Mouse (Mus musculus): ENCODE data around the gene Ccdc89. TPM values are rescaled to one million over a fixed set of nuclear protein-coding genes. Genes with fewer than 3 reads are reported as not detected.
A peak's percentile ranks its signal among the peaks of the same experiment; 100 is the strongest.

Ccdc89 gene
- polyA plus RNA-seq, 1 experiment from 2014 or later, result 1.5 TPM

- Histone ChIP-seq H3K4me2 (ENCODE audit: low read length) (no peak overlapping the region), H3K9ac (ENCODE audit: low read depth, low read length) (no peak overlapping the region), H3K4me3 (ENCODE audit: low read length) (no peak overlapping the region), H3K4me1 (ENCODE audit: control insufficient read depth, insufficient read depth, low read depth, low read length) (no peaks in the 10 kb centered on the region; the same call in 1 of the 2 replicates), H3K27me3 (replicated peaks; ENCODE audit: control insufficient read depth, insufficient read depth, low read length) (no peaks in the 10 kb centered on the region), H3K27ac (ENCODE audit: low read depth, low read length) (no peak overlapping the region), H3K36me3 (ENCODE audit: control insufficient read depth, insufficient read depth, low read length) (no peaks in the 10 kb centered on the region), H3K9me3 (ENCODE audit: control insufficient read depth, low read length) (no peaks in the 10 kb centered on the region)
- ATAC-seq, result no peak
- 95% methylated on average over 4 of the region's 4 CpGs for WGBS
Measured at GRCm38 (mm10) chr7:90440044-90440443, 13.7 kb downstream of the Ccdc89 start.

- Histone ChIP-seq H3K4me2 (ENCODE audit: low read length) (peak overlapping the region; percentile 66), H3K4me1 (ENCODE audit: control insufficient read depth, insufficient read depth, low read depth, low read length) (peaks cover 5% of the 10 kb centered on the region), H3K27me3 (replicated peaks; ENCODE audit: control insufficient read depth, insufficient read depth, low read length) (no peaks in the 10 kb centered on the region), H3K9ac (ENCODE audit: low read depth, low read length) (peak overlapping the region; percentile 60), H3K27ac (ENCODE audit: low read depth, low read length) (peak overlapping the region; percentile 99), H3K4me3 (ENCODE audit: low read length) (peak overlapping the region; percentile 98), H3K9me3 (ENCODE audit: control insufficient read depth, low read length) (no peaks in the 10 kb centered on the region), H3K36me3 (ENCODE audit: control insufficient read depth, insufficient read depth, low read length) (no peaks in the 10 kb centered on the region)
- WGBS, result 3% methylated on average over 4 of the region's 4 CpGs
- peak; percentile 9; the same call in 1 of the 2 replicates for ATAC-seq
Measured at GRCm38 (mm10) chr7:90442070-90442469, 15.7 kb downstream of the Ccdc89 start.

- Histone ChIP-seq H3K27ac (ENCODE audit: low read depth, low read length) (peak within 1 kb of the TSS; percentile 99), H3K36me3 (ENCODE audit: control insufficient read depth, insufficient read depth, low read length) (no peaks in the 10 kb centered on the region), H3K4me1 (ENCODE audit: control insufficient read depth, insufficient read depth, low read depth, low read length) (peaks cover 5% of the 10 kb centered on the region), H3K27me3 (replicated peaks; ENCODE audit: control insufficient read depth, insufficient read depth, low read length) (no peaks in the 10 kb centered on the region), H3K4me3 (ENCODE audit: low read length) (peak within 1 kb of the TSS; percentile 98), H3K9me3 (ENCODE audit: control insufficient read depth, low read length) (no peaks in the 10 kb centered on the region), H3K4me2 (ENCODE audit: low read length) (peak within 1 kb of the TSS; percentile 98), H3K9ac (ENCODE audit: low read depth, low read length) (peak within 1 kb of the TSS; percentile 99)
- under 1% methylated on average over 50 of the region's 54 CpGs for WGBS
- ATAC-seq, result peak; percentile 98
Measured at GRCm38 (mm10) chr7:90442518-90443080, 16.2 kb downstream of the Ccdc89 start, which contains the start of gene Crebzf. TSS of gene Crebzf (plus strand) at chr7:90442729.

GRCm38 (mm10) chr7:90443101-90444091 is 17.0 kb downstream of the Ccdc89 start:
- peak; percentile 68 for ATAC-seq
- Histone ChIP-seq H3K9me3 (ENCODE audit: control insufficient read depth, low read length) (no peaks in the 10 kb centered on the region), H3K27me3 (replicated peaks; ENCODE audit: control insufficient read depth, insufficient read depth, low read length) (no peaks in the 10 kb centered on the region), H3K4me1 (ENCODE audit: control insufficient read depth, insufficient read depth, low read depth, low read length) (peaks cover 5% of the 10 kb centered on the region), H3K4me2 (ENCODE audit: low read length) (peak overlapping the region; percentile 98), H3K4me3 (ENCODE audit: low read length) (peak overlapping the region; percentile 98), H3K36me3 (ENCODE audit: control insufficient read depth, insufficient read depth, low read length) (no peaks in the 10 kb centered on the region), H3K27ac (ENCODE audit: low read depth, low read length) (peak overlapping the region; percentile 99), H3K9ac (ENCODE audit: low read depth, low read length) (peak overlapping the region; percentile 99)
- under 1% methylated on average over 101 of the region's 123 CpGs for WGBS

GRCm38 (mm10) chr7:90444206-90444605 is 17.8 kb downstream of the Ccdc89 start:
- H3K4me1 ChIP-seq (ENCODE audit: control insufficient read depth, insufficient read depth, low read depth, low read length), result peaks cover 5% of the 10 kb centered on the region
- no peaks in the 10 kb centered on the region for H3K27me3 ChIP-seq (replicated peaks; ENCODE audit: control insufficient read depth, insufficient read depth, low read length)
- H3K36me3 ChIP-seq (ENCODE audit: control insufficient read depth, insufficient read depth, low read length), result peaks cover 2% of the 10 kb centered on the region; the same call in 1 of the 2 replicates
- peak overlapping the region; percentile 98 for H3K4me3 ChIP-seq (ENCODE audit: low read length)
- no peaks in the 10 kb centered on the region for H3K9me3 ChIP-seq (ENCODE audit: control insufficient read depth, low read length)
- peak overlapping the region; percentile 98 for H3K4me2 ChIP-seq (ENCODE audit: low read length)
- H3K27ac ChIP-seq (ENCODE audit: low read depth, low read length), result no peak overlapping the region
- ATAC-seq, result no peak
- WGBS, result 0% methylated on average over 6 of the region's 6 CpGs
- peak overlapping the region; percentile 99 for H3K9ac ChIP-seq (ENCODE audit: low read depth, low read length)

GRCm38 (mm10) chr7:90456149-90456844 is 29.9 kb downstream of the Ccdc89 start:
- peaks cover 10% of the 10 kb centered on the region for H3K4me1 ChIP-seq (ENCODE audit: control insufficient read depth, insufficient read depth, low read depth, low read length)
- no peak for ATAC-seq
- no peaks in the 10 kb centered on the region for H3K9me3 ChIP-seq (ENCODE audit: control insufficient read depth, low read length)
- peak overlapping the region; percentile 72 for H3K4me2 ChIP-seq (ENCODE audit: low read length)
- 33% methylated on average over 7 of the region's 7 CpGs for WGBS
- no peaks in the 10 kb centered on the region; the same call in 1 of the 2 replicates for H3K36me3 ChIP-seq (ENCODE audit: control insufficient read depth, insufficient read depth, low read length)
- H3K4me3 ChIP-seq (ENCODE audit: low read length), result peak overlapping the region; percentile 77
- peak overlapping the region; percentile 90 for H3K9ac ChIP-seq (ENCODE audit: low read depth, low read length)
- H3K27ac ChIP-seq (ENCODE audit: low read depth, low read length), result peak overlapping the region; percentile 96; the same call in 1 of the 2 replicates
- no peaks in the 10 kb centered on the region for H3K27me3 ChIP-seq (replicated peaks; ENCODE audit: control insufficient read depth, insufficient read depth, low read length)

GRCm38 (mm10) chr7:90456845-90457468 is 30.6 kb downstream of the Ccdc89 start, which contains the start of gene Tmem126a:
TSS of gene Tmem126a (minus strand) at chr7:90457229.
- no peaks in the 10 kb centered on the region for H3K27me3 ChIP-seq (replicated peaks; ENCODE audit: control insufficient read depth, insufficient read depth, low read length)
- ATAC-seq, result peak; percentile 99
- no peaks in the 10 kb centered on the region; the same call in 1 of the 2 replicates for H3K36me3 ChIP-seq (ENCODE audit: control insufficient read depth, insufficient read depth, low read length)
- H3K4me1 ChIP-seq (ENCODE audit: control insufficient read depth, insufficient read depth, low read depth, low read length), result peaks cover 10% of the 10 kb centered on the region
- H3K9ac ChIP-seq (ENCODE audit: low read depth, low read length), result peak within 1 kb of the TSS; percentile 90
- no peaks in the 10 kb centered on the region for H3K9me3 ChIP-seq (ENCODE audit: control insufficient read depth, low read length)
- WGBS, result under 1% methylated on average over 41 of the region's 41 CpGs
- peak within 1 kb of the TSS; percentile 72 for H3K4me2 ChIP-seq (ENCODE audit: low read length)
- H3K4me3 ChIP-seq (ENCODE audit: low read length), result peak within 1 kb of the TSS; percentile 77
- H3K27ac ChIP-seq (ENCODE audit: low read depth, low read length), result peak within 1 kb of the TSS; percentile 96

GRCm38 (mm10) chr7:90457517-90457916 is 31.1 kb downstream of the Ccdc89 start:
- H3K27ac ChIP-seq (ENCODE audit: low read depth, low read length), result peak overlapping the region; percentile 96
- H3K4me1 ChIP-seq (ENCODE audit: control insufficient read depth, insufficient read depth, low read depth, low read length), result peaks cover 10% of the 10 kb centered on the region
- ATAC-seq, result peak; percentile 64
- peak overlapping the region; percentile 77 for H3K4me3 ChIP-seq (ENCODE audit: low read length)
- 8% methylated on average over 10 of the region's 10 CpGs for WGBS
- H3K4me2 ChIP-seq (ENCODE audit: low read length), result peak overlapping the region; percentile 72
- H3K27me3 ChIP-seq (replicated peaks; ENCODE audit: control insufficient read depth, insufficient read depth, low read length), result no peaks in the 10 kb centered on the region
- H3K9ac ChIP-seq (ENCODE audit: low read depth, low read length), result peak overlapping the region; percentile 90
- H3K9me3 ChIP-seq (ENCODE audit: control insufficient read depth, low read length), result no peaks in the 10 kb centered on the region
- H3K36me3 ChIP-seq (ENCODE audit: control insufficient read depth, insufficient read depth, low read length), result no peaks in the 10 kb centered on the region; the same call in 1 of the 2 replicates

Data from hindbrain, embryonic 16.5 days (tissue).